Mouse (Mus musculus) ES-CJ7 (cell line): ENCODE results near the gene Abca13.

ENCODE experiments used
- DNase-seq: peaks from one replicate; pipeline ENCODE4 v3.0.0; 2011; ENCODE audit warnings: low read depth, low spot score

Abca13 gene

GRCm38 (mm10) chr11:9669430-9669829 is 477.7 kb downstream of the Abca13 start:
- DNase-seq = no peak

- DNase-seq = no peak
Measured at GRCm38 (mm10) chr11:9684952-9685351, 493.2 kb downstream of the Abca13 start.

DNA sequence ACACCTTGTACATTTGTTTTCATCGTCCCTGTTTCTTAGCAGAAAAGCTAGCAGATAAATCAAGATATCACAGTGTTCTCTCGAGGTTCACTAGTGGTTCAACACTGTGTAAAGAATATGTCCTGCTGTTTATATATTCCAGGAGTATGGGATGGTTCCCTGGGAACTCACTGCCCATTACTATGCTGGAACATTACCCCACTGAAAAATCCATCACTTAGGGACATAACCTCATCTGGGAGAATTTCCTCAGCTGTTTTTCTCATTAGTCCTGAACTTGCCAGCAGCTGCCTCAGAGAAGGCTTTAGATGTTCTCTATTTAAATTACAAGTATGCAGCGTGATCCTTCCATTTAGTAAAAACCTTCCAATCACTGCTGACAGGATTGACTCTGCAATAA is 513.4 kb downstream of the Abca13 start:
- no peak for DNase-seq

- peak; percentile 8 for DNase-seq
Measured at GRCm38 (mm10) chr11:9727810-9728490, 536.2 kb downstream of the Abca13 start.

GRCm38 (mm10) chr11:9731300-9731699 is 539.6 kb downstream of the Abca13 start:
- DNase-seq = no peak
